Mouse (Mus musculus) heart, adult 18-20 months (tissue): Measurements from ENCODE around the gene Syt3. TPM values are rescaled to one million over a fixed set of nuclear protein-coding genes. Genes with fewer than 3 reads are reported as not detected.

ENCODE experiments used
- DNase-seq, 2 experiments: peaks; one replicate each; pipeline ENCODE4 v3.0.0; 2021 to 2022; ENCODE audit warnings: mixed read lengths in 1 of 2
- total RNA-seq, 2 experiments: library from RNA; stranded (reverse); gene quantifications; 2 replicates each; pipeline ENCODE4 v1.2.3; 2021

The Syt3 gene
- total RNA-seq, 2 experiments from 2014 or later: 2.3 to 2.9 TPM

GRCm38 (mm10) chr7:44405346-44406014, 21.6 kb downstream of the Syt3 start:
- peak; percentile 85 to 92 for DNase-seq

GRCm38 (mm10) chr7:44406015-44406355, 22.1 kb downstream of the Syt3 start:
- DNase-seq: no peak

GRCm38 (mm10) chr7:44411144-44411543, 27.2 kb downstream of the Syt3 start:
- no peak for DNase-seq

GRCm38 (mm10) chr7:44413307-44413706, 29.4 kb downstream of the Syt3 start:
- no peak for DNase-seq

GRCm38 (mm10) chr7:44427666-44428065, 43.8 kb downstream of the Syt3 start:
- DNase-seq: no peak

- DNase-seq: no peak
Observed at GRCm38 (mm10) chr7:44428171-44428950, 44.5 kb downstream of the Syt3 start.

- DNase-seq: no peak
Observed at GRCm38 (mm10) chr7:44428968-44429521, 45.1 kb downstream of the Syt3 start, which contains the start of gene Lrrc4b. Lrrc4b (plus strand) TSS chr7:44429018.

- no peak for DNase-seq
Observed at GRCm38 (mm10) chr7:44429534-44430488, 45.9 kb downstream of the Syt3 start.

GRCm38 (mm10) chr7:44432550-44432949, 48.6 kb downstream of the Syt3 start:
- no peak for DNase-seq

- no peak for DNase-seq
Observed at GRCm38 (mm10) chr7:44433371-44433770, 49.5 kb downstream of the Syt3 start.

- DNase-seq: no peak
Observed at GRCm38 (mm10) chr7:44434089-44434488, 50.2 kb downstream of the Syt3 start.

GRCm38 (mm10) chr7:44435796-44436195, 51.9 kb downstream of the Syt3 start:
- DNase-seq: no peak

GRCm38 (mm10) chr7:44436267-44436666, 52.4 kb downstream of the Syt3 start:
- DNase-seq: no peak

- DNase-seq: no peak
Observed at GRCm38 (mm10) chr7:44437188-44437587, 53.3 kb downstream of the Syt3 start.

GRCm38 (mm10) chr7:44437933-44438332, 54.0 kb downstream of the Syt3 start:
- no peak for DNase-seq

- no peak for DNase-seq
Observed at GRCm38 (mm10) chr7:44439696-44440095, 55.8 kb downstream of the Syt3 start.

GRCm38 (mm10) chr7:44440479-44440878, 56.6 kb downstream of the Syt3 start:
- no peak for DNase-seq

GRCm38 (mm10) chr7:44441180-44441579, 57.3 kb downstream of the Syt3 start:
- DNase-seq: no peak

GRCm38 (mm10) chr7:44441648-44442109, 57.8 kb downstream of the Syt3 start:
- DNase-seq: no peak

- no peak for DNase-seq
Observed at GRCm38 (mm10) chr7:44442407-44442821, 58.5 kb downstream of the Syt3 start.

GRCm38 (mm10) chr7:44443268-44444173, 59.6 kb downstream of the Syt3 start:
- no peak for DNase-seq
